Mouse (Mus musculus): ENCODE data around the gene Asna1.

- TF ChIP-seq TCF12 (IDR thresholded peaks at IDR 0.05; ENCODE audit: low read depth, low read length) (no peak), POLR2AphosphoS2 (IDR thresholded peaks at IDR 0.05; ENCODE audit: low read depth, low read length) (no peak), GABPA (IDR thresholded peaks at IDR 0.05; ENCODE audit: insufficient replicate concordance, low read depth, low read length) (no peak), CTCF (conservative IDR thresholded peaks at IDR 0.05 in 1 of 2, IDR thresholded peaks at IDR 0.05 in 1 of 2; ENCODE audit: low read depth in 2 of 2, low read length in 2 of 2) (no peak), CHD2 (IDR thresholded peaks at IDR 0.05; ENCODE audit: low read length) (no peak), EP300 (IDR thresholded peaks at IDR 0.05; ENCODE audit: low read length) (no peak), MAX (IDR thresholded peaks at IDR 0.05; ENCODE audit: low read length) (no peak), TBP (conservative IDR thresholded peaks at IDR 0.05; ENCODE audit: low read depth, low read length) (no peak), USF1 (IDR thresholded peaks at IDR 0.05; ENCODE audit: low read depth, low read length) (no peak)
Measured at GRCm38 (mm10) chr8:85032622-85033311, 7.7 kb upstream of the Asna1 start.
